Mouse (Mus musculus) c-Kit-positive CD71-negative TER-119-negative erythroid progenitor cells, embryonic 14.5 days (primary cell): ENCODE measurements around the gene Frmd3.
A peak's percentile ranks its signal among the peaks of the same experiment; 100 is the strongest.
"Not testable (repeated sequence)": the region's sequence is repeated elsewhere in the genome, so short reads cannot be mapped to it uniquely, and the experiment has no call there.

Experiments
- DNase-seq: peaks from one replicate; pipeline ENCODE4 v3.0.0-alpha.2; 2013; ENCODE audit warnings: low read depth

The Frmd3 gene

DNA sequence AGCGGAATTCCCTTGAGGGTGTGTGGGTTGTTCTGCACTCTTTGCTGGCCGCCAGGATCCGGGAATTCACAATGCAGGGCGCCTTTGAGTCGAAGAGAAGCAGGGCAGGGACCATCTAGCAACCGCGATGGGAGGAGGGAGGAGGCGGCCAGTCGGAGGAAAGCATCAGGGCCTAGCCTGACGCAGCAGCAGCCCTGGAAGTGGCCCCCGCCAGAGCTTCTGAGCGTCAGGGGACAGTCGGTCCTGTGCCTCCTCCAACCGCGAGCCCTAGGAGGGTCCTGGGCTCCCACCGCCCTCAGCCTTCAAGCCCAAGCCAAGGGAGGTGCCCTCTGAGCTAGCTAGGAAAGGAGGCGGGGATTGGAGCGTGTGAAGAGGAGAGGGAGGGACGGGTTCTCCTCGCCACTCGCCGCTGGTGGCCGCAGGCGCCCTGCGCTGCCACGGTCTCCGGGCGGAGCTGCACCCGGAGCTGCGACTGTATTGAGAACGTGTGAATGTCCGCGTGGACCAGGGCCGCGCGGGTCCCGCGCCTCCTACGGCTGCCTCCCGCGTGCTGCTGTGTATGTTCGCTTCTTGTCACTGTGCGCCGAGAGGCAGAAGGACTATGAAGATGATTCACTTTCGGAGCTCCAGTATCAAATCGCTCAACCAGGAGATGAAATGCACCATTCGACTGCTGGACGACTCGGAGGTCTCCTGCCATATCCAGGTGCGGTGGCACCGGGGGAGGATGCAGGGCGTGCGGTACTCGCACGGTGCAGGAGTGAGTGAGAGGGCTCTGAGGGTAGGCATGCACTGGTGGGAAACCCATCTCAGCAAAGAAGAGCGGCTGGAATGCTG is at the start of gene Frmd3:
Gene Frmd3, plus strand, starts transcription at position 232 of the 837 bp plus-strand sequence.
- DNase-seq, result peak; percentile 2

DNA sequence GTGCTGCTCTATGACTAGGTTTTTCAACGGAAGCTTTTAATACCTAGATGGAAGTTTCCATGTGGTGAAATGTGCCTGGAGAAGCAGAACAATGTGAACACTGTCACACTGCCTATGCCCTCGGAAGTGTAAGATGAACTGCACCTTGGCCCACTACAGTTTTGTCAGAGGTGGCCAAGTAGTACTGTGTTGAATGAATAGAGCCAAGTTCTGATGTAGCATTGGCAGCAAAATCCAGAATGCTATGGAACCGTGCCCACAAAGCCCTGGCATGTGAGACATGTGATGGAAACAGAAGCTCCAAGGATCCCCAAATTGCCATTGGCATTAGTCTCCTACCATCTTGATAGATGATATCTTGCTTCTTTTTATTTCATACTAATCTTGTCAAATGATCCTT is 32.8 kb upstream of the Frmd3 start:
- no peak for DNase-seq

DNA sequence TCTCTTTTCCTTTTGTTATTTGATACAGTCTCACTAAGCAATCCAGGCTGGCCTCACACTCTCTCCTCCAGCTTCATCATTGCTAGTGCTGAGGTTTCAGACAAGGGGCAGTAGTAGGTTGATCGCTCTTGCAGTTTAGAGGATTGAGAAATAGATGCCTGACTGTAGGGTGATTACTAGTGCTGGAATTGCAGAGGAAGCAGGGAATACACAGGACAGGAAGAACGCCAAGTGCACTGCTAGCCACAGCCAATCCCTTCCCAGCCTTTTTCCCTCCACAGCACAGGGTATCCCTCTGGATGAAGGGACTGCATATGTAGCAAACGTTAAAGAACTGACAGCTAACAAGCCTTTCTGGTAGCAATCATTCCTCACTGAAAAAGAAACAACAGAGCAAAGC is 965 bp upstream of the Frmd3 start:
- DNase-seq, result no peak

DNA sequence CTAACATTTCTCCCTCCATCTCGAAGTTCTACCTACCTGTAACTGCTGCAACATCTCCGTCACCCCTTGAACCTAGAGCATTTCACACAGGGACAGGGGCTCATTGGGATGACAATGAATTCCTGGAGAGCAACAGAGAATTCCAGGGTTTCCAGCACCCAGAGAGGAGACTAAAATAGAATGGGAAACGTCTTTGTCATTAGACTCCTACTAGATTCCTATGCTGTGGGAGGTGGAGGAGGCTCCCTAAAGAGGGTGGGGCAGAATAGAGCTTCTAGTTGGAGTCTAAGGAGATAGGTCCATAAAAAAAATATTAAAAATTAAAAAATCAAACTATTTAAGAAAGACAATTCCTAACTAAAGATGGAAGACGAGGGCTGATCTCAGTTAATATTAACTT is 542 bp upstream of the Frmd3 start:
- DNase-seq, result no peak

DNA sequence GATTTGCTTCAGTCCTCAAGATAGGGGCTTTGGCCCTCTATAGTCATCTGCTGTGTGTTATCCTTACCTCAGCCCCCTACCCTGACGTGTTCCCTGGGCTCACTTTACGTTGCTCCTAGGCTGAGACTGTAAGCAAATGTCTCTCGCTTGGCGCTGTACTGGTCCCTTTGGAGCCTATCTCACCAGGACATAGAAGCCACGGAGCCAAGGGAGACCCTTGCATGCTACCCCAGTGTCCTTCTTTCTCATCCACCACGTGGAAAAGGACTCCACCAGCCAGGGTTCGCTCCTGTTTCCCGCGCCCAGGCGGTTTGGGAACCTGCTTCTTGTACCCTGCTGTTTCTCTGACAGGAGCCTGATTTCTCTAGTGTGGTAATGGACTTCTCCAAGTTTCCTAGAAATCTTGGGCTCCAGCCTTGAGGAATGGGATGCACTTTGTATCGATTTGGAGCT is 832 bp downstream of the Frmd3 start:
- no peak for DNase-seq

DNA sequence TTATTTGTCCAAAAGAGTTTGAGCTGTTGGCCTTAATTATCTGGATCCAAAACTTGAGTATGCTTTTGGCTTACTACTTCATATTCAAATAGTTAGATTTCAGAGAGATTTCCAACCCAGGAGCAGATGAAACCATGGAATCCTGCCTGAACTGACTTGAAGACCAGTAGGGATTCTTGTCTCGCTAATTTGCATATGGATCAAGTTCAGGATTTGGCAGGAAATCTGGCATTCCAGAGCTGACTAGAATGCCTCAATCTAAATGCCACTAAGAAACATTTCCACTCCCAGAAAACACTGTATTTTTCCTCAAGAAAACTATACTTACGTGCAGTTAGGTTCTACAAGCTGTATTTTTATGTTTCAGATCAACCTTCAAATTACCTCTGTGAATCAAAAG is 6.8 kb downstream of the Frmd3 start:
- no peak for DNase-seq

DNA sequence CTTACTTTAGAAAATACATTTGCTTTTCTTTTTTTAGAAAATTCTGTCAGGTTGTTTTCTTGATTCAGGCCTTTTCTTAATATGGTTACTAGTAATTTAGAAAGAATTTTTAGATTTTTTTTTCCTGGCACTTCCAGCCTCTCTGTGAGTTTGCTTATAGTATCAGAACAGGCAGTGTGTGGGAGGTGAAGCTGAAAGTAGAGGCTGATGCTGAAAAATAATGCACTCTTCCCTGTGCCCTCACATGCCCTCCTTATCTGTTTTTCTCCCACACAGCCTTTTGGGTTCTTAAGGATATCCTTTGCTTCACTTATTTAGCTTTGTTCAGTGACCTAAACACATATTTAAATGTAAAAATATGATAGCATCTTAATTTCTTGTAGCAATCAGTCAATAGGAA is 30.0 kb downstream of the Frmd3 start:
- DNase-seq, result no peak

DNA sequence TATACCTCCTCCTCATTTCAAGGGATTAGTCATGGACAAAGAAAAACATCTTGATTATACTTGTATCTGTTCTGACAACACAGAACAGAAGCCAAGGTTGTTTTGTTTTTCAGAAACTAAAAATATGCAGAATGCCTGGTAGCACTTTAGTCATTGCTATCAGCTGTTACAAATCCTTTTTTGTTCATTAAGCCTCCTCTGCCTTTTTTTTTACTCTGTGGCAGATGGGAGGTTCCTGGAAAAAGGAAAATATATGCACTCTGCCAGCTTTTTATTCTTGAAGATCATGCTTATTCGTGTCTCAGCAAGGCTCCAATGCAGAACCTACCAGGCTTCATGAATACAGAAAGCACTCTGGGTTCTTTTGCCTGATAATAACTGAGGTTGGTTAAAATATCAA is 38.5 kb downstream of the Frmd3 start:
- DNase-seq, result no peak

DNA sequence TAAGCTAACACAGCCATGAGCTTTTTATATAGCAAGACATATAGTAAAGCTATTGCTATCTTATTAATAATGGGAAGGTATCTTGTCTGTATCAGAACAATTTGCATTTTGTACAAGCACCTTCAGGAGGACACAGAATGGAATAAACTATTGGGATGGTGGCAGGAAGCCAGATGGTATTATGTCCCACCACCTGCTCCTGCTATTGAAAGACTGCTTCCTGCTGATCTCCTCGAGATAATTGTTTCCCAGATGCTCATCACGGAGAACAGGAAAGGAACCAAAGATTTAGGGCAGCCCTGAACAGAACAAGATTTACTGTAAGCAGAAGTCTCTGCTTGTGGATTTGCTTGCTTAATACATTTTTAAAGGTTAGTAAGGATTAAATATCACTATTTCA is 63.5 kb downstream of the Frmd3 start:
- DNase-seq, result no peak

DNA sequence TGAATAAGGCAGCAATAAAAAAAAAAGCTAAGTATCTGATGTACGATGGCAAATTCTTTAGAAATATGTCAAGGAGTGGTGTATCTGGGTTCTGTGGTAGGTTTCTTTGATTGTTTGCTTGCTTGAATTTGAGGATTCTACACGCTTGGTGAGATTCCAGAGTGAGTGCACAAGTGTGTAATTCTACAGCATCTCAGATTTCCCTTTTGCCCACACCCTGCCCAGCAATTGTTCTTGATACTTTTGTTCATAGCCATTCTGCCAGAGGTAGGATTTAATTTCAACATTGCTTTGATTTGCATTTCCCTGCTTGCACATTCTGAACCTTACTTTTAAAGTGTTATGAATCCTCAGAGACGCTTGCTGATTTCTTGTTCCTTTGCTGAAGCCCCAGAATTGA is 97.6 kb downstream of the Frmd3 start:
- no peak for DNase-seq

DNA sequence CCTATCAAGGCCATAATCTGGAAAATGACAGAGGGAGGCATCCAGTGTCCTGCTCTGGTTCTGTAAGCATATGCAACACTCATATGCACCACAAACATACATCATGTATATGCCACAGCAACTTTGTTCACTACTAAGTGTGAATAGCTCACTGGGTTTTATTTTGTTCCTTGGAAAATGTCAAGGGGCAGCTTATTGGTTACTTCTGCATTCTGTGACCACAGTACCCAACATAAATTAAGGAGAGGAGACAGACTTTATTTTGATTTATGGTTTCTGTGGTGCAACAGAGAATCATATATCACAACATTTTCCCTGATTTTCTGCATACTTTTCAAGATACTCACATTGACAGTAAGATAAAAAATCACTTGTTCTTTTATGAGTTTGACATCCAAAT is 178.3 kb downstream of the Frmd3 start:
- DNase-seq, result no peak

DNA sequence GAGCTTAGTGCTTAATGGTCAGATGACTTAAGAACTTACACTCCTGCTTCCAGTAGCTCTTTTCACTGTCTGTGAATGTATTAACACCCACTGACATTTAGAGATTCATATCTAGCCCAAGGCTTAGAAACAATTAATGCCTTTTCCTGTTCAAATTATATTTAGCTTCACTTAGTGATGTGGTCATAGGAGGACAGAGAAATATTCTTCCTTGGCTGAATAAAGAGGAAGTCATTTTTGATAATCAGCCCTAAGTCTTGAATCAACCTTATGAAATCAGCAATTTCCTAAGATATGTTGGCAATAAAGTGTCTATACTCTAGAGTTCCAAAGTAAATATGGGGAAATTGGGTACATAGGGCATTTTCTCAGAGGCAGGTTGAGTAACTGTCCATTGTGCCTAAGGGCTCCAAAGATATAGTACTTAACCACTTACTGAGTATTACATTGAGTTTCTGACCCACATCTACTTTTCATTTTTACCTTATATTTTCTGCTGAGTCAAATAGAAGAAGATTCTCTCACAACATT is 188.1 kb downstream of the Frmd3 start:
- no peak for DNase-seq

DNA sequence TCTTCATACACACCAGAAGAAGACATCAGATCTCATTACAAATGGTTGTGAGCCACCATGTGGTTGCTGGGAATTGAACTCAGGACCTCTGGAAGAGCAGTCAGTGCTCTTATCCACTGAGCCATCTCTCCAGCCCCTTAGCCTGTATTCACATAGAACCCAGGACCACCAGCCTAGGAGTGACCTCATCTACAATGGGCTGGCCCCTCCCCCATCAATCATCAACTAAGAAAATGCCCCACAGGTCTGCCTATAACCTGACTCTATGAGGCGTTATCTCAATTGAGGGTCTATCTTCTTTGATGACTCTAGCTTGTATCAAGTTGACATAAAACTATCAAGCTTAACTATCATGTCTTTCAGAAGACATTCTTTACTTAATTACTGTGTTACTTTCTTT is 208.5 kb downstream of the Frmd3 start:
- DNase-seq, result not testable (repeated sequence)

DNA sequence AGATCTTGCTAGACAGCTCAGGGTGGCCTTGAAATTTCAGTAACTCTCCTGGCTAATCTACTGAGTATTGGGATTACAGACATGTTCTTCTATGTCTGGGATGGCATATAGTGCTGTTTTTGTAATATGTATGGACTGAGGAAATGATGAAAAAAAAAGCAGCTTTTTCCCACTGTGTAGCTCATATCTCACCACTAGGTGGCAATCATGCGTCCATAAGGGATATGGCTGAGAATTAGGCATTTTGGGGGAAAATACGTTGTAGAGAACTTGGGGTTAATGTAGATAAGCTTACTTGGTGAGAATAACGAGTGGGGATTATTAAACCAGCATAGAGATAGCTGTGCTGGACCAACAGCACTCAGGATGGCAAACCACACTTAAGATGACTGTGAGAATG is 209.1 kb downstream of the Frmd3 start:
- peak; percentile 16 for DNase-seq

DNA sequence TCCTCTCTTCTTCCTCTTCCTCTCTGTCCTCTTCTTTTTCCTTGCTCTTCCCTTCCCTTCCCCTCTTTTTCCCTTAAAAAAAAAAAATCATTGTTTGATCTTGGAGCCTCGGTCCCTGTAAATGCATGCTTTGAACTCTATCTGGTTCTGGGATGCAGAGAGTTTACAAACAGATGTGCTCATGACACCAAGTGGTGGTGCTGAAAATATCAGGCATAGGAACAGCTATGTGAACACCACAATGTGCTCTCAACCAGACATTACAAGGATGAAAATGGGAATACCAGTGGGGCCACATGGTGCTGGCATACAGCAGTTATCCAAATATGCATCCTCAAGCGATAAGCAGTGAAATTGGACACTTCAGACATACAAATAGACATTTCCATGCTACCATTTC is 211.0 kb downstream of the Frmd3 start:
- no peak for DNase-seq

DNA sequence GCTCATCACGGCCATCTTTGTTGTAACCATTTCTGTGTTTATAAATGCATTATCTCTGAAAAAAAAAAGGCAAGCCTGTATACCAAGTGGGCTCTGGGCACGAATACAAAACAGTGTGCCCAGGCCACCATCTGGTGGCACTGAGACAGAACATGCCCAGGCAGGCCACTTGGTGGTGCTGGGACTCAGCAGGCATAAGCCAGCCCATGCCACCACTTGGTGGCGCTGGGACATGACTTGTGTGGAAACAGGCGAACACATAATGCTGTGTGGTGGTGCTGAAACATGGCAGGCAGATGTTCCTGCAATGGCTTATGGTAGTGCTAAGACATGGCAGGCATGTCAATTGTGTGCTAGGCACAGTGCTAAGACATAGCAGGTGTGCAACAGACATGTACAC is 217.8 kb downstream of the Frmd3 start:
- peak; percentile 14 for DNase-seq

DNA sequence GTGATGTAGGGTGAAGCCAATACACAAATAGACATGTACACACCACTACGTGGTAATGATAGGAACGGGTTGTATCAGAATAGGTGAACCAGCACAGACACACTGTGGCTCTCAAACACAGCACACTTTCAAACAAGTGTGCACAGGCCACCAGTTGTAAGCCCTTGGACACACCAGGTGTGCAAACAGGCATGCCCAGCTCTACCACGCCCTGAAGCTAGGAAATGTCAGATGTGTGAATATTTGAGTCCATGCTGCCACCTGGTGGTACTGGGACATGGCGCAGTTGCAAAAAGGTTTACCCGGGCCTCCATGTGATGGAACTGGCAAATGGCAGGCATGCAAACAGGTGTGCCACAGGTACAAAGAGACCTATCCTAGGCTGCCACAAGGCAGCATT is 218.2 kb downstream of the Frmd3 start:
- peak; percentile 18 for DNase-seq

DNA sequence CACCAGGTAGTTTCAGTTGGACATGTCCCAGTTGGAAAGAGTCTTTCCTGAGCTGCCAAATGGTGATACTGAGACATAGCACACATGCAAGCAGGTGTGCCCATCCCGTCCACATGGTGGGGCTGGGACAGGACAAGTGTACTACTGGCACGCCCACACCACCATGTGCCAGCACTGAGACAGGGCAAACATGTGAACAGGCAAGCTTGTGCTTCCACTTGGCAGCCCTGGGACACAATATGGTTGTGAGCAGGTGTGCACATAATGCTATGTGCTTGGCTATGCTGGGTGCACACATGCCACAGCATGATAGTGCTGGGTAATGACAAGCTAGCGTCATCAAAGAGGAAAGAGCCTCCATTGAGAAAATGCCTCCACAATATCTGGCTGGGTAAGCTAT is 220.3 kb downstream of the Frmd3 start:
- no peak for DNase-seq

DNA sequence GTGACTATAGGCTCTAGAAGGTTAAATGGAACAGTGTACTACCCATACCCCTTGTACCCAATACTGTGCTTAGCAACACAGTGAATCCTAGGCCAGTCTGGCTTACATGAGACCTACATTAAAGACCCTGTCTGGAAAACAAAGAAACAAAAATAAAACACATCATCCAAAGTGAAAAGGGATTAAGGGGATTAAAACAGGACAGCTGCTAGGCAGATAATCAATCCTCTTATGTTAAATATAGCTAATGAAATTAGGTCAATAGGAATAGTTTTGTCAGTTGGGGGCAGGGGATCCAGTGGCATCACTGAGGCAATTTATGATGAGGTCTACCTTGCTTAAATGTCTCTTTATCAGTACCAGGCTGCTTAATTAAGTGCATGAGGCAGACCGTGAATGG is 228.9 kb downstream of the Frmd3 start, which contains the start of gene Kdm4c:
Gene Kdm4c, plus strand, starts transcription at position 322 of the 400 bp plus-strand sequence.
- no peak for DNase-seq
